Mouse (Mus musculus) heart, embryonic 15.5 days (tissue): Measurements from ENCODE around the gene Mrps36. TPM values are rescaled to one million over a fixed set of nuclear protein-coding genes. Genes with fewer than 3 reads are reported as not detected.

Source experiments
- ATAC-seq: fragments of 200-750 bp; cut with Nextera tagmentation; replicated peaks from 2 replicates; pipeline ENCODE4 v1.8.0; 2017; ENCODE audit warnings: low read depth, moderate TSS enrichment; ENCODE audit not compliant: insufficient number of reproducible peaks, insufficient read depth, low FRiP score
- H3K27ac ChIP-seq: fragments of 300-500 bp; sonication (generic); 2 replicates; pipeline ENCODE4 v1.5.1; 2015; ENCODE audit warnings: mild to moderate bottlenecking, inconsistent platforms
- H3K27me3 ChIP-seq: fragments of 300-500 bp; sonication (generic); 2 replicates; pipeline ENCODE4 v1.6.1; 2015; ENCODE audit warnings: inconsistent platforms
- H3K36me3 ChIP-seq: fragments of 300-500 bp; sonication (generic); 2 replicates; pipeline ENCODE4 v1.6.1; 2015; ENCODE audit warnings: mild to moderate bottlenecking, inconsistent platforms
- H3K4me1 ChIP-seq: fragments of 300-500 bp; sonication (generic); replicated peaks from 2 replicates; pipeline ENCODE4 v1.6.1; 2015; ENCODE audit warnings: inconsistent platforms
- H3K4me2 ChIP-seq: fragments of 300-500 bp; sonication (generic); 2 replicates; pipeline ENCODE4 v1.6.1; 2015; ENCODE audit warnings: inconsistent platforms, mild to moderate bottlenecking, moderate library complexity
- H3K4me3 ChIP-seq: fragments of 300-500 bp; sonication (generic); 2 replicates; pipeline ENCODE4 v1.5.1; 2015; ENCODE audit warnings: mild to moderate bottlenecking, inconsistent platforms
- H3K9ac ChIP-seq: fragments of 300-500 bp; sonication (generic); 2 replicates; pipeline ENCODE4 v1.6.1; 2015; ENCODE audit warnings: mild to moderate bottlenecking, inconsistent platforms
- H3K9me3 ChIP-seq: fragments of 300-500 bp; sonication (generic); replicated peaks from 2 replicates; pipeline ENCODE4 v1.6.1; 2016; ENCODE audit warnings: inconsistent platforms
- WGBS: fragments of 180-500 bp; shearing (Covaris S2); methylation state at CpG from one replicate; pipeline ENCODE4 v1.1.7; 2015; ENCODE audit warnings: mixed read lengths; 5-methylcytosine and 5-hydroxymethylcytosine counted together
- polyA plus RNA-seq: library from polyadenylated mRNA; unstranded; fragments of >200 nt; fragmentation: Nextera tagmentation; extraction: Ambion mirVana; gene quantifications from 2 replicates; pipeline ENCODE4 v1.2.1, GENCODE M21; 2015

Mrps36 gene
- polyA plus RNA-seq, 1 experiment from 2014 or later, result 283 TPM

GRCm38 (mm10) chr13:100774704-100775103 lies 30.2 kb upstream of the Mrps36 start:
- Histone ChIP-seq H3K9ac (0 out of 2 replicates have a peak overlapping the region, but pooled peaks have one; percentile 65), H3K4me1 (peaks cover 16% of the 10 kb centered on the region), H3K36me3 (peaks cover 16% of the 10 kb centered on the region; the same call in 1 of the 2 replicates), H3K4me3 (peak overlapping the region; percentile 83), H3K27me3 (no peaks in the 10 kb centered on the region), H3K27ac (no peak overlapping the region), H3K9me3 (no peaks in the 10 kb centered on the region), H3K4me2 (peak overlapping the region; percentile 82)
- ATAC-seq, result no peak

GRCm38 (mm10) chr13:100755329-100755728 lies 10.9 kb upstream of the Mrps36 start:
- H3K36me3 ChIP-seq, result peaks cover 5% of the 10 kb centered on the region; the same call in 1 of the 2 replicates
- H3K9ac ChIP-seq, result no peak overlapping the region
- H3K27ac ChIP-seq, result no peak overlapping the region
- no peak overlapping the region for H3K4me3 ChIP-seq
- ATAC-seq, result no peak
- H3K27me3 ChIP-seq, result no peaks in the 10 kb centered on the region
- WGBS, result 43% methylated on average over 2 of the region's 2 CpGs
- H3K4me2 ChIP-seq, result no peak overlapping the region
- no peaks in the 10 kb centered on the region; the same call in 1 of the 2 replicates for H3K4me1 ChIP-seq
- no peaks in the 10 kb centered on the region for H3K9me3 ChIP-seq

DNA sequence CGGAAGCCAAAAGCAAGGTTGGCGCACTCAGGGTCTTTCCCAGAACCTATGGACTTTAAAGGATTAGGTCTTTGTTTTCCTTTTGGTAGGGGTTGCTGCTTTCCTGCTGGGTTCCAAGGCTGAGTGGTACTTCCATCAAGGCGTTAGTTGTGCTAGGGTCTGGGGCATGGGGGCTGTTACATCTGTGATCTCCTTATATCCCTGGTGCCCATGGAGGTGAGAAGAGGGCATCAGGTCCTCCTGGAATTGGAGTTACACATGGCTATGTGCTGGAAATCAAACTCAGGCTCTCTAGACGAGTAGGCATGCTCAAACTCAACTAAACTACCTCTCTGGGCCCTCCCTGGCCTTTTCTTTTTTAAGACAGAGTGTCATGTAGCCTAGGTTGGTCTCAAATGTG lies 9.7 kb upstream of the Mrps36 start:
- no peak overlapping the region for H3K27ac ChIP-seq
- no peaks in the 10 kb centered on the region for H3K36me3 ChIP-seq
- H3K9ac ChIP-seq, result no peak overlapping the region
- no peaks in the 10 kb centered on the region; the same call in 1 of the 2 replicates for H3K4me1 ChIP-seq
- H3K27me3 ChIP-seq, result no peaks in the 10 kb centered on the region
- ATAC-seq, result no peak
- no peaks in the 10 kb centered on the region for H3K9me3 ChIP-seq
- no peak overlapping the region for H3K4me3 ChIP-seq
- no peak overlapping the region for H3K4me2 ChIP-seq
- WGBS, result 62% methylated on average over 4 of the region's 4 CpGs

GRCm38 (mm10) chr13:100753011-100753410 lies 8.6 kb upstream of the Mrps36 start:
- H3K36me3 ChIP-seq, result no peaks in the 10 kb centered on the region
- no peaks in the 10 kb centered on the region for H3K27me3 ChIP-seq
- 63% methylated on average over 6 of the region's 6 CpGs for WGBS
- no peaks in the 10 kb centered on the region for H3K9me3 ChIP-seq
- H3K4me2 ChIP-seq, result no peak overlapping the region
- H3K9ac ChIP-seq, result no peak overlapping the region
- no peaks in the 10 kb centered on the region; the same call in 1 of the 2 replicates for H3K4me1 ChIP-seq
- no peak overlapping the region for H3K4me3 ChIP-seq
- ATAC-seq, result no peak
- H3K27ac ChIP-seq, result no peak overlapping the region

DNA sequence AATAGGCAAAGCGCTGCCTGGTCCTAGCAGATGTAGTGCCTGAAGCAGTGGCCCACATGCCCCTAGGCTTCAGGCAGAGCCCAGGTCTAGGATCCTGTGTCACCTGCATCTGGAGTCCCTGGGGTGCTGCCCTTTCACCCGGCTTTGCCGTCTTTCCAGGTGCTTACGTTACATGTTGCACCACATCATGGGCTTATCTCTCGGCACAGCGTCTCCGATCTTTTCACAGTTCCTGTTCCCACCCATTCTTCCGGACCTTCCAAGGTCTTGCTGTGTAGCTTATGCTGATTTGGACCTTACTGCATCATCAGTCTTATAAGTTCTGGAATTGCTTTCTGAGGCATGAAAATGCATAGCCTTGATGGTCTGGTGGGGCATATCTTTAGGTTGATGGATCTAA lies 8.1 kb upstream of the Mrps36 start:
- Histone ChIP-seq H3K36me3 (no peaks in the 10 kb centered on the region), H3K4me2 (no peak overlapping the region), H3K9me3 (no peaks in the 10 kb centered on the region), H3K27me3 (no peaks in the 10 kb centered on the region), H3K27ac (no peak overlapping the region), H3K9ac (no peak overlapping the region), H3K4me3 (no peak overlapping the region), H3K4me1 (no peaks in the 10 kb centered on the region; the same call in 1 of the 2 replicates)
- no peak for ATAC-seq
- 75% methylated on average over 8 of the region's 8 CpGs for WGBS

DNA sequence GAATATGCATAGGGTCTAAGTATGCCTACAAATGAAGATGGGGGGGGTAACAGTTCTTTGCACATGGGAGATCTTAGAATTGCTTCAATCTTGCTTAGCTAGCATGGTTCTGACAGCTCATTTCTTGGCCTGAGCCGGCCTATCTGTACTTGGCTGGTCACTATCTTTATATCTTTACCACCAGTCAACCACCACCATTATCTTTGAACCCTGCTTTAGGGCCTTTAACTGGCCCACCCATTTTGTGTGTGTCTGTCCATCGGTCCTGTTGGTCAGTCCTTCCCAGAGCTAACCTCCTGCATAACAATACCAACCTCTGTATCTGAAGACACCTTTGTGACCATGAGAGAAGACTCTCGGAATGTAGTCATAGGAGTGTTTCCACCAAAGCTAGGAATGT lies 6.9 kb upstream of the Mrps36 start:
- Histone ChIP-seq H3K36me3 (no peaks in the 10 kb centered on the region), H3K27me3 (no peaks in the 10 kb centered on the region), H3K27ac (no peak overlapping the region), H3K9ac (no peak overlapping the region), H3K4me3 (no peak overlapping the region), H3K4me1 (no peaks in the 10 kb centered on the region; the same call in 1 of the 2 replicates), H3K9me3 (no peaks in the 10 kb centered on the region), H3K4me2 (no peak overlapping the region)
- ATAC-seq, result no peak
- WGBS, result 71% methylated on average over 3 of the region's 3 CpGs

DNA sequence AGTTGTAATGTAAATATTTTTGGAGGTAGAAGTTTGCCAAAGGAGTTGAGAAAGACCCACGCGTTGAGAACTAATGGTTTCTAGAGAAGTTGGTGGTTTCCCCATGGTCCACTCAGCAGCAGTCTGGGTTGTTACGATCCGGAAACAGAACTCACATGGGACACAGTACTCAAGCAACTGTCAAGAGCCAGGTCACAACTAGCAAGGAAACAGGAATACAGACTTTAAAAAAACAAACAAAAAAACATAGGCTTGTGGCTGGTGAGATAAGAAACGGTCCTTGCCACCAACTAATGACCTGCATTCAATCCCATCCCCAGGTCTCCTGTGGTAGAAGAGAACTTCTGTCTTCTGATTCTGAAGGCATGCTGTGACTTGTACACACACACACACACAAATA lies 6.3 kb upstream of the Mrps36 start:
- 63% methylated on average over 5 of the region's 5 CpGs for WGBS
- no peaks in the 10 kb centered on the region for H3K36me3 ChIP-seq
- no peak for ATAC-seq
- H3K27ac ChIP-seq, result no peak overlapping the region
- no peaks in the 10 kb centered on the region; the same call in 1 of the 2 replicates for H3K4me1 ChIP-seq
- no peaks in the 10 kb centered on the region for H3K9me3 ChIP-seq
- H3K4me3 ChIP-seq, result no peak overlapping the region
- no peak overlapping the region for H3K4me2 ChIP-seq
- H3K27me3 ChIP-seq, result no peaks in the 10 kb centered on the region
- H3K9ac ChIP-seq, result no peak overlapping the region

DNA sequence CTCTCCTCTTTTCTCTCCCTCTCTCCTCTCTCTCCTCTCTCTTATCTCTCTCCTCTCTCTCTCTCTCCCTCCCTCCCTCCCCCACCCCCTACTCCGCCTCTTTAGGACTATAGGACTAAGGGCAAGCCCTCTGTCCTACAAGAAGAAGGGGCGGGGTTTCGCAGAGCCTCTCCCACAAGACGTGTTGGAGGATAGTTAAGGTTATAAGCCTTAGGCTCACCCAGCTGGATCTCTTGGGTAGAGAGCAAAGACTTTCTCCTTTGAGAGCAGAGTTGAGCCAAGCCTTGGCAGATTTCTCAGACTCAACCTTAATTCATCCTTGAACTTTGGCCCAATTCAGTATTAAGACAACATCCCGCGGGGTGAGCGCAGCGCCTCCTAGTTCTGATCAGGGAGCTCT lies 4.2 kb upstream of the Mrps36 start:
- no peak overlapping the region for H3K27ac ChIP-seq
- H3K4me3 ChIP-seq, result no peak overlapping the region
- H3K9ac ChIP-seq, result no peak overlapping the region
- no peaks in the 10 kb centered on the region for H3K9me3 ChIP-seq
- WGBS, result 41% methylated on average over 8 of the region's 8 CpGs
- H3K27me3 ChIP-seq, result no peaks in the 10 kb centered on the region
- peaks cover 6% of the 10 kb centered on the region; the same call in 1 of the 2 replicates for H3K4me1 ChIP-seq
- no peak for ATAC-seq
- H3K36me3 ChIP-seq, result no peaks in the 10 kb centered on the region
- H3K4me2 ChIP-seq, result no peak overlapping the region

DNA sequence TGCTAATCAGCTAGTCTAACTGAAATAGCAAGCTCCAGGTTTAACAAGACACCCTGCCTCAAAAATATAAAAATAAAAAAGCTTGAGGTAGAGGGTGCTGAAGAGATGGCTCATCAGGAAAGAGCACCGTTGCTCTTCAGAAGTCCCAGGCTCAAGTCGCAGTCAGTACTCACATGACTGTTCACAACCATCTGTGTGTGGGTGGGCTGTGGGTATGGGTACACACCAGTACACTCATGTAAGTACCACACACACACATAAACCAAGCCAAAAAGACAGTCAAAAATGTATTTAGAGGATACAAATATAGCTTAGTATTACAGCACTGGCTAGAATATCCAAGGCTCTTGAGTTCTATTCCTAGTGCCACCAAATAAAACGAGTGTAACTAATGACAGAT lies 1.6 kb upstream of the Mrps36 start:
- no peaks in the 10 kb centered on the region for H3K27me3 ChIP-seq
- H3K4me3 ChIP-seq, result no peak overlapping the region
- H3K27ac ChIP-seq, result no peak overlapping the region
- H3K4me2 ChIP-seq, result no peak overlapping the region
- H3K4me1 ChIP-seq, result peaks cover 14% of the 10 kb centered on the region
- no peak overlapping the region for H3K9ac ChIP-seq
- WGBS, result 77% methylated on average over 3 of the region's 3 CpGs
- H3K36me3 ChIP-seq, result no peaks in the 10 kb centered on the region
- no peaks in the 10 kb centered on the region for H3K9me3 ChIP-seq
- no peak for ATAC-seq

- Histone ChIP-seq H3K36me3 (peaks cover 6% of the 10 kb centered on the region), H3K27ac (peak overlapping the region; percentile 99), H3K9ac (peak overlapping the region; percentile 86), H3K4me1 (peaks cover 14% of the 10 kb centered on the region), H3K4me2 (peak overlapping the region; percentile 63), H3K27me3 (no peaks in the 10 kb centered on the region), H3K9me3 (no peaks in the 10 kb centered on the region), H3K4me3 (peak overlapping the region; percentile 83)
- ATAC-seq, result peak; percentile 21; the same call in 1 of the 2 replicates
- 56% methylated on average over 11 of the region's 11 CpGs for WGBS
These were observed 968 bp downstream of the Mrps36 start for GRCm38 (mm10) chr13:100743346-100744035.

DNA sequence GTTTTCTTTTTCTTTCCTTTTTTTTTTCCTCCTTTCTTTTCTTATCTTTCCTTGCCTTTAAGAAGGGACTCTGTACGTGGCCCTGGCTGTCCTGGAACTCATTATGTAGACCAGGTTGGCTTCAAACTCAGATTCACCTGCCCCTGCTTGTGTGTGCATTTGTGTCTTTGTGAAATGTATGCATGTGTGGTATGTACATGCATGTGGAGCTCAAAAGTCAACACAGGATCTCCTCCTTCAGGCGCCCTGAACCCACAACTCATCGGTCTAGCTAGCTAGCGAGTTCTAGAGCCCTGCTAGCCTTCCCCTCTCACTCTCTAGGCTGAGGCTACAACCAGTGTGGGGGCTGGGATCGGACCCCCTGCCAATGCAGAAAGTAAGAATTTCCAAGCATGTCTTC lies 1.6 kb downstream of the Mrps36 start:
- H3K9me3 ChIP-seq, result no peaks in the 10 kb centered on the region
- H3K4me2 ChIP-seq, result peak overlapping the region; percentile 63
- no peak for ATAC-seq
- H3K36me3 ChIP-seq, result peaks cover 12% of the 10 kb centered on the region
- no peak overlapping the region for H3K27ac ChIP-seq
- 82% methylated on average over 5 of the region's 5 CpGs for WGBS
- peak overlapping the region; percentile 83; the same call in 1 of the 2 replicates for H3K4me3 ChIP-seq
- H3K4me1 ChIP-seq, result peaks cover 14% of the 10 kb centered on the region
- H3K9ac ChIP-seq, result no peak overlapping the region
- H3K27me3 ChIP-seq, result no peaks in the 10 kb centered on the region

DNA sequence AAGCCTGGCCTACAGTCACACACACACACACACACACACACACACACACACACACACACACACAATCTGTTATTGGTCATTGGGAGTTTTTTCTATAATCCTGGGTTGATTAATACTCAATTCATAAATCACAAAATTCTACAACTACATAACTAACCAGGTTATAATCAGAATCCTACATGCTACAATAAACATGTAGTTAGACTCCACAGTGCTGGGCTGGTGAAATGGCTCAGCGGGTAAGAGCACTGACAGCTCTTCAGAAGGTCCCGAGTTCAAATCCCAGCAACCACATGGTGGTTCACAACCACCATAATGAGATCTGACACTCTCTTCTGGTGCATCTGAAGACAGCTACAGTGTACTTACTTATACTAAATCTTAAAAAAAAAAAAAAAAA lies 11.7 kb downstream of the Mrps36 start:
- H3K4me1 ChIP-seq, result peaks cover 16% of the 10 kb centered on the region
- H3K27me3 ChIP-seq, result no peaks in the 10 kb centered on the region
- no peak overlapping the region for H3K4me3 ChIP-seq
- no peak overlapping the region for H3K4me2 ChIP-seq
- H3K9me3 ChIP-seq, result no peaks in the 10 kb centered on the region
- WGBS, result 92% methylated on average over 2 of the region's 2 CpGs
- H3K9ac ChIP-seq, result no peak overlapping the region
- no peak overlapping the region for H3K27ac ChIP-seq
- peaks cover 29% of the 10 kb centered on the region; the same call in 1 of the 2 replicates for H3K36me3 ChIP-seq
- no peak for ATAC-seq
